Mouse (Mus musculus) erythroblast, embryonic 14.5 days (primary cell): ENCODE results near the gene Keap1.

Experiments used
- GATA1 ChIP-seq: IDR thresholded peaks from 2 replicates; pipeline ENCODE4 v1.6.1; 2012; ENCODE audit warnings: low read length, inconsistent platforms, mixed read lengths
- TAL1 ChIP-seq: IDR thresholded peaks from 3 replicates; pipeline ENCODE4 v1.6.1; 2012; ENCODE audit warnings: low read length, inconsistent platforms, mixed read lengths

DNA sequence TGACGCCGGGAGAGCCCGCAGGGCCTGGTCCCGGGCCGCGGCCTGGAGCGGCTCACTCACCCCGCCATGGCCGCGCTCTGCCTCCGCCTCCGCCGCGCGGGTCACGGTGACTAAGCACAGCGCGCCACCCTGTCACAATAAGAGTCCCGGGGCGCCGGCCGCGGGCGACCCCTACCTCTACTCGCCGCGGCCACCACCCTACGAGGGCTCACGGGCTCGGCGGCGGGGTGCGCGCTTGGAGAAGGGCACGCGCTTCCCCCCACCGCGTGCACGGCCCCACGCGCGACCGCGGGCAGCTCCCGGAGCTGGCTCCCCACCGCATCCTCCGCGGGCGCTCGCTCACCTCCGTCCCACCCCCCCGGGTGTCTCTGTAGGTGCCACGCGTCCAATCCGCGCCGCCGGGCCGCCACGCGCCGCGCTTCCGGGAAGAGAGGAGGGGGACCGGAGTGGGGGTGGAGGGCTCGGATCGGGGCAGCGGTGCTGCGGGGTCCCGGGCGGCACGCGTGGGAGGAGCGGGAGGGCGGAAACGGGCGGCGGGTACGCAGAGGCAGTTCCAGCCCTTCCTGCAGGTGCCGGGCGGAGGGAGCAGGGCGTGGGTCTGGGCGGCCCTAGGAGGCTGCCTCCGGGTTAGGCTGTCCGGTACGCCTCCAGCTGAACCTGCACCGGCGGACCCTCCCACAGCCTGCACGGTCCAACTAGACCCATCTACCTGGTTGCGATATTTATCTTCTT is at the start of gene Keap1:
- TF ChIP-seq GATA1 (no peak), TAL1 (no peak)
